In the genomic region with DNA sequence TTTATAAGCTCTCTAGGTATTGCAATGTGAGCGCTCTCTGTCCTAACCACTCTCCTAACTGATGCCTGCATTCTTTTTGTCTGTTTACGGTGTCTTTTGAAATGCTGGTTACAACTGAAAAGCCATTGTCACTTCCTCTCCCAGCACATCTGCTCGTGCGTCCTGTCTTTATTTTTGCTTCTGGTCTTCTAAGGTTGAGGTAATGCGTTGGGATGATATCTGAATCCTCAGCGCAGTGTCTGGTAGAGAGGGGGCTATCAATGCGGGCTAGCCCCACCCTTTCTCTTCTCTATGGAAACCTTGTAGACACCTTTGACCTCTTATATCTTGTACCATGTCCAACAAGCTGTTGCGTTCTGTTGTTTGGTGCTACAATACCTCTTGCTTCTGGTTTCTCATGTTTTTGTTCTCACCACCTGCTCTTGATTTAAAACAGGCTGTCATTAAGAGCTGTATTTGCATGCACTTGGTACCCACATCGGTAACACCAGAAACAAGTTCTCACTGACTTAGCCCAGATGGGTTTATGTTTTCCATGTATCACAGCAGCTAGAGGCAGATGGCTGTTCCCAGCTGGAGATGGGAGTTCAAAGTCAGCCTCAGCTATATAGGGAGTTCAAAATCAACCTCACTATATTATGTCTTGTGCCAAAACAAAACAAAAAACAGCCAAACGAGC, we compare ENCODE assay signal across 15 mouse cellular contexts. TPM values are rescaled to one million over a fixed set of nuclear protein-coding genes. Genes with fewer than 3 reads are reported as not detected.
DNase-seq lines count a peak whose midpoint lies in the region; ATAC-seq and TF ChIP-seq lines count a peak whose summit lies in the region.
"Had no signal": no experiment of that assay in that cellular context is flagged by ENCODE, and none has a peak within 500 bp of the region (broad histone marks: within the 10 kb centered on the region; RNA-seq: fewer than 3 reads in every experiment).

No protein-coding gene starts in this region.

- no peak for ATAC-seq in heart, embryonic 11.5 days (replicated peaks; ENCODE audit: insufficient number of reproducible peaks, low FRiP score, low TSS enrichment)
- peak; percentile 39 for ATAC-seq in megakaryocyte-erythroid progenitor cell, adult 5-6 weeks (replicated peaks; ENCODE audit: low FRiP score, low TSS enrichment, poor library complexity, severe bottlenecking)
- ATAC-seq: intestine, embryonic 15.5 days had no signal

- no peaks in the 10 kb centered on the region for H3K36me3 ChIP-seq in heart, embryonic 11.5 days (ENCODE audit: control insufficient read depth, insufficient read depth, low read length)
- H3K36me3 ChIP-seq in thymus, adult 2 months (ENCODE audit: control insufficient read depth, insufficient read depth, low read length), result no peaks in the 10 kb centered on the region
- H3K36me3 ChIP-seq: intestine, embryonic 15.5 days had no signal

- no peaks in the 10 kb centered on the region for H3K27me3 ChIP-seq in heart, embryonic 11.5 days (ENCODE audit: control insufficient read depth, insufficient read depth, low read length)
- H3K27me3 ChIP-seq in thymus, adult 2 months (ENCODE audit: control insufficient read depth, insufficient read depth, low read length), result no peaks in the 10 kb centered on the region
- H3K27me3 ChIP-seq: intestine, embryonic 15.5 days had no signal

- WGBS in heart, embryonic 11.5 days (ENCODE audit: insufficient replicate concordance), result 56% methylated on average over 10 of the region's 10 CpGs
- 13% methylated on average over 10 of the region's 10 CpGs for WGBS in thymus, adult 2 months

- DNase-seq in heart, adult 11 months, result peak; percentile 62
- DNase-seq in thymus, adult 2 months, result peak; percentile 32
- DNase-seq in thymus, postnatal 4 days, result no peak
- DNase-seq in layer of hippocampus, adult 8-10 months (ENCODE audit: low spot score in 2 of 2), result no peak
- no peak for DNase-seq in lung, postnatal 36 days
- DNase-seq in kidney, adult 18-20 months, result no peak
- DNase-seq: adrenal gland, postnatal 25 days; cerebellum, postnatal 36 days; kidney, postnatal 10 days; layer of hippocampus, adult 9-11 months; lung, postnatal 10 days; right cerebral cortex, postnatal 14 days had no signal

- no peak overlapping the region for H3K4me3 ChIP-seq in heart, embryonic 11.5 days (ENCODE audit: low read depth, low read length)
- H3K4me3 ChIP-seq in thymus, adult 2 months (ENCODE audit: control insufficient read depth, insufficient read depth, low read length), result no peak overlapping the region
- H3K4me3 ChIP-seq: intestine, embryonic 15.5 days had no signal

- no peak overlapping the region for H3K27ac ChIP-seq in heart, embryonic 11.5 days (ENCODE audit: low read depth, low read length)
- H3K27ac ChIP-seq in thymus, adult 2 months (ENCODE audit: control insufficient read depth, insufficient read depth, low read length), result peak overlapping the region; percentile 96
- H3K27ac ChIP-seq: intestine, embryonic 15.5 days had no signal

- no peak for TF ChIP-seq POLR2A in thymus, adult 2 months (IDR thresholded peaks at IDR 0.05; ENCODE audit: control insufficient read depth, extremely low read depth, insufficient read depth, low read length, poor library complexity)

- no peak overlapping the region for H3K4me2 ChIP-seq in heart, embryonic 11.5 days
- H3K4me2 ChIP-seq: intestine, embryonic 15.5 days had no signal

- no peaks in the 10 kb centered on the region for H3K9me3 ChIP-seq in heart, embryonic 11.5 days (replicated peaks; ENCODE audit: control insufficient read depth, low read length)
- H3K9me3 ChIP-seq: intestine, embryonic 15.5 days had no signal

- H3K4me1 ChIP-seq in heart, embryonic 11.5 days (ENCODE audit: control insufficient read depth, insufficient read depth, low read length), result no peaks in the 10 kb centered on the region
- peaks cover 25% of the 10 kb centered on the region for H3K4me1 ChIP-seq in thymus, adult 2 months (replicated peaks; ENCODE audit: control insufficient read depth, insufficient read depth, low read length)
- H3K4me1 ChIP-seq: intestine, embryonic 15.5 days had no signal

- TF ChIP-seq CTCF in thymus, adult 2 months (IDR thresholded peaks at IDR 0.05; ENCODE audit: borderline replicate concordance, control insufficient read depth, extremely low read depth, insufficient read depth, low read length, poor library complexity), result no peak

- no peak overlapping the region for H3K9ac ChIP-seq in heart, embryonic 11.5 days (ENCODE audit: low read depth, low read length)
- H3K9ac ChIP-seq: intestine, embryonic 15.5 days had no signal

RNA-seq across cellular contexts. Expression of a gene that starts 35.1 kb away (rescaled TPM):
- polyA plus RNA-seq in heart, embryonic 11.5 days (2014; fragmentation: Nextera tagmentation; extraction: Ambion mirVana), result 0.66 and 1.3 TPM in 2 replicates
- polyA plus RNA-seq in thymus, adult 2 months (2012; rRNA removed), result 0.55 and 2.6 TPM in 2 replicates
- total RNA-seq in megakaryocyte-erythroid progenitor cell, adult 5-6 weeks (2014; fragmentation: Nextera tagmentation), result not detected in 2 replicates
- not detected in 2 replicates for total RNA-seq in megakaryocyte-erythroid progenitor cell, adult 5-6 weeks (2017)
- 1 to 10 TPM; 1.1 to 3.6 (median 2.5) TPM for total RNA-seq in layer of hippocampus, adult 8-10 months (2022)

Comparison
In these comparisons a context has a peak if more than half of its experiments do, and no peak if none do; other contexts are left out.
1. DNase-seq: peak in heart, adult 11 months (single experiment) and thymus, adult 2 months (single experiment); none in thymus, postnatal 4 days (single experiment), layer of hippocampus, adult 8-10 months (0 of 2), lung, postnatal 36 days (single experiment) and kidney, adult 18-20 months (single experiment).